Mouse (Mus musculus): ENCODE measurements at regions not wholly inside any gene's neighbourhood (a gene's known extent, or its start where the extent isn't known, plus 50 kb on each side); places are given as distances from the start of the nearest gene placed in this dataset.

GRCm38 (mm10) chr17:74920056-74920455 lies 85.3 kb upstream of the Ltbp1 start:
- DNase-seq (ENCODE audit: low read depth), result no peak

- DNase-seq (ENCODE audit: low read depth), result no peak
Observed at GRCm38 (mm10) chr17:74921413-74921812, 84.0 kb upstream of the Ltbp1 start.

GRCm38 (mm10) chr17:74922016-74922415 lies 83.4 kb upstream of the Ltbp1 start:
- no peak for DNase-seq (ENCODE audit: low read depth)

- DNase-seq (ENCODE audit: low read depth), result no peak
Observed at GRCm38 (mm10) chr17:74922591-74922990, 82.8 kb upstream of the Ltbp1 start.

- DNase-seq (ENCODE audit: low read depth), result no peak
Observed at GRCm38 (mm10) chr17:74923101-74923500, 82.3 kb upstream of the Ltbp1 start.

GRCm38 (mm10) chr17:74925131-74925530 lies 80.2 kb upstream of the Ltbp1 start:
- DNase-seq (ENCODE audit: low read depth), result no peak

DNA sequence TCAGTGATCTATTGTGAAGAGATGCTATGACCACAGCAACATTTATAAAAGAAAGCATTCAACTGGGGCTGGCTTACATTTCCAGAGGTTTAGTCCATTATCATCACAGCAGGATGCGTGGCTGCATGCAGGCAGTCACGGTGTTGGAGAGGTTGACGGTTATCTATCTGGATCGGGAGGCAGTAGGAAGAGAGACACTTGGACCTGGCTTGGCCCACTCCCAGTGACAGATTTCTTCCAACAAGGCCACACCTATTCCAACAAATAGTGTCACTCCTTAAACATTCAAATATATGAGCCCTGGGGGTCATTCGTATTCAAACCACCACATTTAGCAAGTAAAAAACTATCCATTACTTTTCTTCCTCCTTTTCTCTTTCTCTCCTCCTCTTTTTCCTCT lies 77.4 kb upstream of the Ltbp1 start:
- DNase-seq (ENCODE audit: low read depth), result no peak

DNA sequence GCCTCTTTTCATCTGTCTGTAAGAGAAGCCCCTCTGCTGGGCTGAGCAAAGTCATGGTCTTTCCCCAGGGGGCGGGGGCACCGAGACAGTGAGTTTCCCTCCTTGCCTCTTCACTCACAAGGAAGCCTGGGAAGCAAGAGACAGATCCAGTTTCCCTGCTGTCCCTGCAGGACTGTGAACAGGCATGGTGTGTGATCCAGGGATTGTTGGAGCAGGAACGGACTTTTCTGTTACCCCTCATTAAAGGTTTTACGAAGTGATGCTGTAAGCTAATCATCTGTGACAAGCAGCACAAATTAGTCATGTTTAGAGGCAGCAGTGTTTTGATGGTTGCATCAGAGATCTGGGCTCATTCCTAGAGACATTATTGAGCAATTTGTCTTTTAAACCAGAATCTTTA lies 73.8 kb upstream of the Ltbp1 start:
- DNase-seq (ENCODE audit: low read depth), result peak; percentile 10

DNA sequence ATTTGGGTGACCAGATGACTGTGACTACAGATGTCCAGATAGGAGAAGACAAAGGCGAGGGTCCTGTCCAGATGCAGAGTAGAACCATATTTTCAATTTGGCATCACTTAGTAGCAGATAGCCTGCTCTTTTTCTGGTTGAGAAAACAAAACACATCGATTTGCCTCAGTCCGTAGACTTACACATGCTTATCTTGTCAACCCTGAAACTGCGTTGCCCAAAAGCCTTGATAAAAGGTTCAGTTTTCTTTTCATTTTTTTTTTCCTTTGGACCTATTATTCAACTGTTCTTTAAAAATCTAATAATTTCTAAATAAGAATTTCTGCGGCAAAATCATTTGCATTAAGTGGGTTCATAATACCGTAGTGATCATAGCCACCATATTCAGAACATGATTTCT lies 64.0 kb upstream of the Ltbp1 start:
- no peak for DNase-seq (ENCODE audit: low read depth)

DNA sequence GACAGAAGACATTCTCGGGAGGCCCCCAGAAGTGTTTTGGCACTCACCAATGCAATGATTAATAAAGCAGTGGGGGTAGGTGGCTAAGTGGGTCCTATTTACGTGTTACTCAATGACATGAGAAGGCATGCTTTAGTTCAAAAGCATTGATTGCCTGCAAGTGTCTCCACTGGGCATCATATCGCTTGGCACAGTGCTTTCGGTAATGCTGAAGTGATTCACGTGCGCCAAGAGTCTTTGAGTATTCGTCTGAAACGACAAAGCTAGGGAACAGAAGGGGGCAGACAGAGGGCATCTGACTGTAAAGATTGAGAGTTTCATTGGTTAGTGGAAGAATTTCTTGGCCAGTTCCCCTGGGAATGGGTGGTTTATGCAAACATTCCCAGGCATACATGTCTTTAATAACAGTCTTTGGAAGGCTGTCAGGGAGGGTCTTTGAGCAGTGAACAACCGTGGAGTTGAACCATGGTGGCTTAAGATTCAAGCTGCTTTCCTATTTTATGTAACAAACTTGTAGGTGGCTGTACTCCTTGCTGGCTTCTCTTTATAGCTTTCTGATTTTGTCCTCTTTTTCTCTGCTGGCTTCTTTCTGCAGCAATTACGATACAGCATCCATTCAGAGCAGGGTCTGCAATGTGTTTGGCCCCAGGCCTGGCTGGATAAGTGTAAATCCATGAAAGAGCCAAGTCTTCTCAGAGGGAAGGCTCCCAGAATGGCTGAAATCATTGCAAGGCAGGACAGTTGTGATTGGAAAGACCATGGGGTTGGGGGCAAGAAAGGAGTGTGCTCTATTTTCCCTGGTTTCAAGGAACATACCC lies 62.2 kb upstream of the Ltbp1 start:
- no peak for DNase-seq (ENCODE audit: low read depth)

DNA sequence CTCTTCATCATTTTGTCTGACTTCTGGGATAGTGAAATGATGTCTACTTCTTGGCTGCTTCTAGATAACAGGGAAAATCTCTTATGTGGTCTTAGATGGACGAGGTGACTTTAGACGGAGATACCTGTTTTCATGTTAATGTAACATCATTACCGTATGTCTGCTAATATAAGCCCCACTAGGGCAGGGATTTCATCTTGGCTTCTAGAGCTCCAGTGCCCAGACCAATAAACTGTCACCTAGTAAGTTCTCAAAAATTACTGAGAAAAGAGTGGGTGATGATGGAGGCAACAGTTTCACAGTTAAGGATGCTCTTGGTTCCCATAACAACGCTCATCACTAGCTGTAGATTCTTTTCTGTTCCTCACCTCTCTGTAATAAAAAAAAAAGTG lies 61.6 kb upstream of the Ltbp1 start:
- DNase-seq (ENCODE audit: low read depth), result no peak

DNA sequence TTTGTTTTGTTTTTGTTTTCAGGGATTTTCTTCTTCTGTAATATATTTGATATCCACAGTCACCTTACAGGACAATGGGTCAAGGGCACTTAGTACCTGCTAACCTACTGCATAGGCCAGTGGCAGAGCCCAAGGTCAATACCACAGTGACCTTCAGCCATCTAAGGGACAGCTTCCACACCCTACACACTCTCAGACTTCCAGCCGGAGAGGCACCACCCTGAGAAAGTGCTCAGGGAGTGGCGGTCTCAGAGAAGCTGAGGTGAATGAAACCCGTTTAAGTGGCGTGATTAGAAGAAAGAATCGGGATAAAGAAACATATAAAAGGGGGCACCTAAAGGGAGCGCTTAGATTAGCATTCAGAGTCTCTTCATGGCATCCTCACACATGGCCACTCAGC lies 60.2 kb upstream of the Ltbp1 start:
- DNase-seq (ENCODE audit: low read depth), result no peak

DNA sequence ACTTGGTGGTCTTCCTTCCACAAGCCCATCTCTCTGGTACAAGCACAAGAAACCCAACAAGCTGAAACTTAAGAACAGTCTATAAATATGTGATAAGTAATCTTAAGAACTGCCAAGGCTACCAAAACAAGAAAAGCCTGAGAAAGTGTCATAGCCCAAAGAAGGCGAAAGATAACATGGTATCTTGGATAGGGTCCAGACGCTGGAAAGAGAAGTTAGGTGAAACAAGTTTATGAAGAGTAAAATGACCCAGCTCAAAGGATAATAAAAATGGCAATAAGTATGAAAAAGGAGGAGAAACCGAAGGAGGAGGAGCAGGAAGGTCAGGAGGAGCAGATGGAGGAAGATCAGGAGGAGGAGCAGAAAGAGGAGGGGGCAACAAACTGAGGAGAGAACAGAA lies 56.9 kb upstream of the Ltbp1 start:
- no peak for DNase-seq (ENCODE audit: low read depth)

GRCm38 (mm10) chr17:74950316-74950715 lies 55.1 kb upstream of the Ltbp1 start:
- DNase-seq (ENCODE audit: low read depth), result no peak

GRCm38 (mm10) chr17:74954988-74955387 lies 50.4 kb upstream of the Ltbp1 start:
- no peak for DNase-seq (ENCODE audit: low read depth)
